8 mouse cellular contexts compared by ENCODE assay signal in the genomic region with DNA sequence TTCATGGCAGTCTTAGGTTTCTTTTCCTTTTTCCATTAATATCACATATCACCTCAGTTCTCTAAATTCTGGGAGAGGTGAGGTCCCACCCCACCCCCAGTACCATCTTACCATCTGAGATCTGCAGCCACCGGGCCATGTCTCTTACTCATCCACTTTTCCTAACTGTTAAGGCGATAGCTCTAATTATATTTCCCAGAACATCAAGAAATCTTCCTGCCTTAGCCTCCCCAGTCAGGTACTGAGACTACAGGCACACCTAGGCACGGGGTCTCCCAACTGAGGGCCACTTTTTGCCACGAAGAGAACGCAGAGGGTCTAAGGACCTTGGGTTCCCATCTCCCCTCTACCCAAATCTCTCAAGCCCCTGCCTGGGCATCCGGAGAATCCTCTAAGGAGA. TPM values are rescaled to one million over a fixed set of nuclear protein-coding genes. Genes with fewer than 3 reads are reported as not detected.
DNase-seq lines count a peak whose midpoint lies in the region; ATAC-seq and TF ChIP-seq lines count a peak whose summit lies in the region.

No protein-coding gene starts in this region.

- TF ChIP-seq POLR2A in myocyte (IDR thresholded peaks at IDR 0.05; ENCODE audit: insufficient read length, low read depth): no peak

- WGBS in kidney, embryonic 16.5 days: 80% methylated on average over 6 of the region's 6 CpGs
- WGBS in limb, embryonic 12.5 days: 83% methylated on average over 6 of the region's 6 CpGs

- no peak overlapping the region for H3ac ChIP-seq in myocyte (ENCODE audit: control insufficient read depth, insufficient read length)

- H3K4me1 ChIP-seq in kidney, embryonic 16.5 days (ENCODE audit: insufficient read depth, low read length): peaks cover 5% of the 10 kb centered on the region; the same call in 1 of the 2 replicates
- H3K4me1 ChIP-seq in erythroblast, embryonic 14.5 days (ENCODE audit: control insufficient read depth): peaks cover 72% of the 10 kb centered on the region
- peaks cover 12% of the 10 kb centered on the region for H3K4me1 ChIP-seq in limb, embryonic 12.5 days (replicated peaks)

- peak overlapping the region; percentile 19; the same call in 1 of the 2 replicates for H3K9ac ChIP-seq in kidney, embryonic 16.5 days (replicated peaks; ENCODE audit: low read length)
- no peak overlapping the region for H3K9ac ChIP-seq in limb, embryonic 12.5 days (replicated peaks)

- H3K27ac ChIP-seq in kidney, embryonic 16.5 days (ENCODE audit: low read length): no peak overlapping the region
- H3K27ac ChIP-seq in limb, embryonic 12.5 days: no peak overlapping the region

- 0 out of 2 replicates have a peak, but pooled peaks cover 3% of the 10 kb centered on the region for H3K36me3 ChIP-seq in kidney, embryonic 16.5 days (ENCODE audit: insufficient read depth, low read length)
- peaks cover 69% of the 10 kb centered on the region for H3K36me3 ChIP-seq in erythroblast, embryonic 14.5 days (ENCODE audit: control insufficient read depth)
- peaks cover 2% of the 10 kb centered on the region; the same call in 1 of the 2 replicates for H3K36me3 ChIP-seq in limb, embryonic 12.5 days
- no peaks in the 10 kb centered on the region for H3K36me3 ChIP-seq in myocyte (ENCODE audit: control insufficient read depth, insufficient read depth)

- no peaks in the 10 kb centered on the region for H3K9me3 ChIP-seq in kidney, embryonic 16.5 days (ENCODE audit: low read length)
- no peaks in the 10 kb centered on the region for H3K9me3 ChIP-seq in erythroblast, embryonic 14.5 days (ENCODE audit: control insufficient read depth, low read length)
- H3K9me3 ChIP-seq in limb, embryonic 12.5 days: no peaks in the 10 kb centered on the region

- no peak for DNase-seq in kidney, postnatal 10 days
- no peak for DNase-seq in Muller cell, postnatal 12 days (ENCODE audit: inconsistent ontology term)
- no peak for DNase-seq in cerebellum, adult 11-12 months
- DNase-seq in thymus, postnatal 0 days (ENCODE audit: low spot score): no peak

- H3K4me2 ChIP-seq in kidney, embryonic 16.5 days (replicated peaks; ENCODE audit: low read depth, low read length): peak overlapping the region; percentile 64
- H3K4me2 ChIP-seq in limb, embryonic 12.5 days: peak overlapping the region; percentile 87
- H3K4me2 ChIP-seq in myocyte (ENCODE audit: low read depth): peak overlapping the region; percentile 74

- H3K4me3 ChIP-seq in kidney, embryonic 16.5 days (ENCODE audit: low read length): peak overlapping the region; percentile 33
- H3K4me3 ChIP-seq in erythroblast, embryonic 14.5 days (replicated peaks): peak overlapping the region; percentile 79
- H3K4me3 ChIP-seq in limb, embryonic 12.5 days (replicated peaks): peak overlapping the region; percentile 40
- no peak overlapping the region for H3K4me3 ChIP-seq in myocyte

- ATAC-seq in kidney, embryonic 16.5 days (ENCODE audit: low FRiP score, low TSS enrichment): no peak
- 0 out of 2 replicates have a peak, but pooled peaks have one; percentile 6 for ATAC-seq in limb, embryonic 12.5 days (ENCODE audit: insufficient number of reproducible peaks, insufficient read depth, low FRiP score, low TSS enrichment, low read depth)

- peaks cover 10% of the 10 kb centered on the region; the same call in 1 of the 2 replicates for H3K27me3 ChIP-seq in kidney, embryonic 16.5 days (ENCODE audit: insufficient read depth, low read length)
- no peaks in the 10 kb centered on the region for H3K27me3 ChIP-seq in erythroblast, embryonic 14.5 days (ENCODE audit: control insufficient read depth)
- H3K27me3 ChIP-seq in limb, embryonic 12.5 days: peaks cover 10% of the 10 kb centered on the region
- H3K27me3 ChIP-seq in myocyte (ENCODE audit: control insufficient read depth, insufficient read depth, insufficient read length): no peaks in the 10 kb centered on the region

- H3K79me2 ChIP-seq in myocyte (ENCODE audit: control insufficient read depth, insufficient read depth): no peaks in the 10 kb centered on the region

TF ChIP-seq in myocyte, 11 proteins besides CTCF, POLR2A, EP300 and RAD21:
- no peak for TF ChIP-seq E2F4 (IDR thresholded peaks at IDR 0.05; ENCODE audit: insufficient read depth)
- no peak for TF ChIP-seq MAX (IDR thresholded peaks at IDR 0.05; ENCODE audit: low read depth)
- no peak for TF ChIP-seq TCF3 (IDR thresholded peaks at IDR 0.05; ENCODE audit: insufficient read length, low read depth)
- TF ChIP-seq POLR2AphosphoS2 (IDR thresholded peaks at IDR 0.05; ENCODE audit: insufficient read length, low read depth): no peak
- TF ChIP-seq TCF12 (IDR thresholded peaks at IDR 0.05; ENCODE audit: insufficient read depth, poor library complexity, severe bottlenecking): no peak
- no peak for TF ChIP-seq MYOD1 (IDR thresholded peaks at IDR 0.05; ENCODE audit: control insufficient read depth in 1 of 3, insufficient read length in 2 of 3, low read depth in 2 of 3)
- no peak for TF ChIP-seq SRF (IDR thresholded peaks at IDR 0.05; ENCODE audit: control insufficient read depth, insufficient read length, low read depth)
- TF ChIP-seq REST (IDR thresholded peaks at IDR 0.05; ENCODE audit: insufficient read depth, insufficient read length): no peak
- TF ChIP-seq MYOG (IDR thresholded peaks at IDR 0.05; ENCODE audit: control insufficient read depth in 1 of 3, insufficient read depth in 1 of 3, insufficient read length in 2 of 3, low read depth in 2 of 3): no peak
- TF ChIP-seq CEBPB (IDR thresholded peaks at IDR 0.05; ENCODE audit: insufficient read depth, poor library complexity, severe bottlenecking): no peak
- no peak for TF ChIP-seq USF1 (IDR thresholded peaks at IDR 0.05; ENCODE audit: low read depth)

RNA-seq across cellular contexts. Expression of gene Mfsd2b, which starts 0.6 kb away (rescaled TPM):
- 0.97 and 1.0 TPM in 2 replicates for polyA plus RNA-seq in kidney, embryonic 16.5 days (2015; fragmentation: Nextera tagmentation; extraction: Ambion mirVana)
- 22.7 and 26.3 TPM in 2 replicates for polyA plus RNA-seq in erythroblast, embryonic 14.5 days (2012)
- polyA plus RNA-seq in limb, embryonic 12.5 days (2016; fragmentation: Nextera tagmentation; extraction: Ambion mirVana): 2.4 and 2.5 TPM in 2 replicates
- polyA plus RNA-seq in myocyte (2012; fragmentation: generic; extraction: Trizol): 0.07 TPM
- polyA plus RNA-seq in thymus, postnatal 0 days (2015; fragmentation: Nextera tagmentation; extraction: Ambion mirVana): 0.16 and 0.32 TPM in 2 replicates

RNA-seq across cellular contexts. Expression of gene Wdcp, which starts 30.4 kb away (rescaled TPM):
- polyA plus RNA-seq in kidney, embryonic 16.5 days (2015; fragmentation: Nextera tagmentation; extraction: Ambion mirVana): 15.3 and 16.9 TPM in 2 replicates
- polyA plus RNA-seq in erythroblast, embryonic 14.5 days (2012): 0.05 and 0.17 TPM in 2 replicates
- 26.7 and 27.7 TPM in 2 replicates for polyA plus RNA-seq in limb, embryonic 12.5 days (2016; fragmentation: Nextera tagmentation; extraction: Ambion mirVana)
- polyA plus RNA-seq in myocyte (2012; fragmentation: generic; extraction: Trizol): 8.3 TPM
- polyA plus RNA-seq in thymus, postnatal 0 days (2015; fragmentation: Nextera tagmentation; extraction: Ambion mirVana): 22.5 and 23.1 TPM in 2 replicates

RNA-seq across cellular contexts. Expression of gene Fkbp1b, which starts 32.1 kb away (rescaled TPM):
- polyA plus RNA-seq in kidney, embryonic 16.5 days (2015; fragmentation: Nextera tagmentation; extraction: Ambion mirVana): 7.4 and 9.5 TPM in 2 replicates
- 0.04 TPM in 1 of 2 replicates, not detected in the other for polyA plus RNA-seq in erythroblast, embryonic 14.5 days (2012)
- polyA plus RNA-seq in limb, embryonic 12.5 days (2016; fragmentation: Nextera tagmentation; extraction: Ambion mirVana): 10.5 and 11.2 TPM in 2 replicates
- 7.3 TPM for polyA plus RNA-seq in myocyte (2012; fragmentation: generic; extraction: Trizol)
- 1.6 and 3.1 TPM in 2 replicates for polyA plus RNA-seq in thymus, postnatal 0 days (2015; fragmentation: Nextera tagmentation; extraction: Ambion mirVana)

RNA-seq across cellular contexts. Expression of gene Ubxn2a, which starts 34.0 kb away (rescaled TPM):
- polyA plus RNA-seq in kidney, embryonic 16.5 days (2015; fragmentation: Nextera tagmentation; extraction: Ambion mirVana): 26.3 and 28.8 TPM in 2 replicates
- 0.87 and 1.5 TPM in 2 replicates for polyA plus RNA-seq in erythroblast, embryonic 14.5 days (2012)
- polyA plus RNA-seq in limb, embryonic 12.5 days (2016; fragmentation: Nextera tagmentation; extraction: Ambion mirVana): 28.3 and 30.6 TPM in 2 replicates
- polyA plus RNA-seq in myocyte (2012; fragmentation: generic; extraction: Trizol): 4.9 TPM
- 21.2 and 27.7 TPM in 2 replicates for polyA plus RNA-seq in thymus, postnatal 0 days (2015; fragmentation: Nextera tagmentation; extraction: Ambion mirVana)

RNA-seq across cellular contexts. Expression of gene Atad2b, which starts 43.6 kb away (rescaled TPM):
- 6.3 and 9.2 TPM in 2 replicates for polyA plus RNA-seq in kidney, embryonic 16.5 days (2015; fragmentation: Nextera tagmentation; extraction: Ambion mirVana)
- 0.40 and 0.65 TPM in 2 replicates for polyA plus RNA-seq in erythroblast, embryonic 14.5 days (2012)
- polyA plus RNA-seq in limb, embryonic 12.5 days (2016; fragmentation: Nextera tagmentation; extraction: Ambion mirVana): 22.9 and 23.9 TPM in 2 replicates
- 3.7 TPM for polyA plus RNA-seq in myocyte (2012; fragmentation: generic; extraction: Trizol)
- polyA plus RNA-seq in thymus, postnatal 0 days (2015; fragmentation: Nextera tagmentation; extraction: Ambion mirVana): 12.1 and 17.0 TPM in 2 replicates
